ENCODE assay signal across 9 mouse cellular contexts in genomic region chr13:6515084-6515910, GRCm38 (mm10). TPM values are rescaled to one million over a fixed set of nuclear protein-coding genes. Genes with fewer than 3 reads are reported as not detected.
DNase-seq lines count a peak whose midpoint lies in the region; ATAC-seq and TF ChIP-seq lines count a peak whose summit lies in the region.
"Had no signal": no experiment of that assay in that cellular context is flagged by ENCODE, and none has a peak within 500 bp of the region (broad histone marks: within the 10 kb centered on the region; RNA-seq: fewer than 3 reads in every experiment).

No protein-coding gene starts in this region.

- peak; percentile 45 for TF ChIP-seq CTCF in hindbrain, postnatal 0 days (IDR thresholded peaks at IDR 0.05; ENCODE audit: low read depth)

- no peak overlapping the region for H3K4me3 ChIP-seq in hindbrain, postnatal 0 days (ENCODE audit: low read length)
- H3K4me3 ChIP-seq in hindbrain, embryonic 10.5 days, result no peak overlapping the region
- no peak overlapping the region for H3K4me3 ChIP-seq in ES-E14 (ENCODE audit: insufficient read depth in 1 of 2, low read depth in 1 of 2, low read length in 2 of 2, poor library complexity in 1 of 2, severe bottlenecking in 1 of 2)
- H3K4me3 ChIP-seq in neural tube, embryonic 15.5 days (replicated peaks), result no peak overlapping the region
- no peak overlapping the region for H3K4me3 ChIP-seq in midbrain, embryonic 10.5 days
- H3K4me3 ChIP-seq: liver, embryonic 13.5 days had no signal

- ATAC-seq in hindbrain, postnatal 0 days, result no peak
- no peak for ATAC-seq in neural tube, embryonic 15.5 days (ENCODE audit: low FRiP score)

- no peak for DNase-seq in hindbrain, postnatal 0 days (ENCODE audit: low spot score)
- DNase-seq in hindbrain, embryonic 10.5 days (ENCODE audit: low spot score), result no peak
- peak; percentile 40 for DNase-seq in ES-E14 (ENCODE audit: low read depth, low spot score)
- peak; percentile 23 for DNase-seq in c-Kit-positive CD71-positive TER-119-negative erythroid progenitor cells, embryonic 14.5 days (ENCODE audit: low read depth)
- peak; percentile 20 for DNase-seq in lung, postnatal 25 days (ENCODE audit: low spot score)
- no peak for DNase-seq in midbrain, embryonic 10.5 days (ENCODE audit: low spot score)
- no peak for DNase-seq in ovary, adult 18-20 months (ENCODE audit: low spot score)
- DNase-seq: liver, embryonic 13.5 days had no signal

- H3K4me2 ChIP-seq in hindbrain, postnatal 0 days (ENCODE audit: low read depth, low read length), result no peak overlapping the region
- no peak overlapping the region for H3K4me2 ChIP-seq in neural tube, embryonic 15.5 days
- H3K4me2 ChIP-seq: liver, embryonic 13.5 days had no signal

- no peak overlapping the region for H3K27ac ChIP-seq in hindbrain, postnatal 0 days
- H3K27ac ChIP-seq in hindbrain, embryonic 10.5 days, result no peak overlapping the region
- H3K27ac ChIP-seq in ES-E14 (ENCODE audit: insufficient read depth, low read depth, low read length, poor library complexity, severe bottlenecking), result no peak overlapping the region
- H3K27ac ChIP-seq in neural tube, embryonic 15.5 days (replicated peaks), result no peak overlapping the region
- no peak overlapping the region for H3K27ac ChIP-seq in midbrain, embryonic 10.5 days (replicated peaks)
- H3K27ac ChIP-seq: liver, embryonic 13.5 days had no signal

- no peak overlapping the region for H3K9ac ChIP-seq in hindbrain, postnatal 0 days (replicated peaks; ENCODE audit: low read length)
- H3K9ac ChIP-seq in ES-E14 (ENCODE audit: insufficient read depth, low read depth, low read length, poor library complexity, severe bottlenecking), result no peak overlapping the region
- no peak overlapping the region for H3K9ac ChIP-seq in neural tube, embryonic 15.5 days (replicated peaks)
- H3K9ac ChIP-seq: liver, embryonic 13.5 days had no signal

- H3K9me3 ChIP-seq in hindbrain, postnatal 0 days (ENCODE audit: low read length), result no peaks in the 10 kb centered on the region
- H3K9me3 ChIP-seq in hindbrain, embryonic 10.5 days, result no peaks in the 10 kb centered on the region
- H3K9me3 ChIP-seq in ES-E14 (ENCODE audit: control insufficient read depth, insufficient read depth, low read depth, low read length), result no peaks in the 10 kb centered on the region
- no peaks in the 10 kb centered on the region for H3K9me3 ChIP-seq in neural tube, embryonic 15.5 days (replicated peaks)
- H3K9me3 ChIP-seq in midbrain, embryonic 10.5 days (replicated peaks), result no peaks in the 10 kb centered on the region
- H3K9me3 ChIP-seq: liver, embryonic 13.5 days had no signal

- 69% methylated on average over 8 of the region's 8 CpGs for WGBS in hindbrain, postnatal 0 days
- 64% methylated on average over 8 of the region's 8 CpGs for WGBS in hindbrain, embryonic 10.5 days
- WGBS in neural tube, embryonic 15.5 days, result 64% methylated on average over 8 of the region's 8 CpGs
- WGBS in midbrain, embryonic 10.5 days, result 64% methylated on average over 8 of the region's 8 CpGs

- H3K4me1 ChIP-seq in hindbrain, postnatal 0 days (ENCODE audit: insufficient read depth, low read length), result no peaks in the 10 kb centered on the region
- no peaks in the 10 kb centered on the region for H3K4me1 ChIP-seq in hindbrain, embryonic 10.5 days (replicated peaks)
- H3K4me1 ChIP-seq in ES-E14 (ENCODE audit: control insufficient read depth in 2 of 2, insufficient read depth in 2 of 2, low read length in 2 of 2, poor library complexity in 1 of 2), result no peaks in the 10 kb centered on the region
- H3K4me1 ChIP-seq in neural tube, embryonic 15.5 days, result no peaks in the 10 kb centered on the region
- no peaks in the 10 kb centered on the region for H3K4me1 ChIP-seq in midbrain, embryonic 10.5 days
- H3K4me1 ChIP-seq: liver, embryonic 13.5 days had no signal

- H3K27me3 ChIP-seq in hindbrain, postnatal 0 days (ENCODE audit: insufficient read depth, low read length), result no peaks in the 10 kb centered on the region
- no peaks in the 10 kb centered on the region for H3K27me3 ChIP-seq in hindbrain, embryonic 10.5 days (ENCODE audit: insufficient read depth, poor library complexity, severe bottlenecking)
- no peaks in the 10 kb centered on the region for H3K27me3 ChIP-seq in neural tube, embryonic 15.5 days (replicated peaks)
- H3K27me3 ChIP-seq in midbrain, embryonic 10.5 days (ENCODE audit: low read depth, poor library complexity, severe bottlenecking), result no peaks in the 10 kb centered on the region
- H3K27me3 ChIP-seq: liver, embryonic 13.5 days had no signal

- in situ Hi-C loops in ES-E14 (cut with MboI; ENCODE audit: low sequenced_read_pairs in 2 of 2, unreplicated experiment in 2 of 2), result no loop called here

- no peaks in the 10 kb centered on the region for H3K36me3 ChIP-seq in hindbrain, postnatal 0 days (ENCODE audit: insufficient read depth, low read length)
- no peaks in the 10 kb centered on the region for H3K36me3 ChIP-seq in hindbrain, embryonic 10.5 days
- H3K36me3 ChIP-seq in ES-E14 (ENCODE audit: control insufficient read depth, insufficient read depth, low read length, poor library complexity, severe bottlenecking), result no peaks in the 10 kb centered on the region
- no peaks in the 10 kb centered on the region for H3K36me3 ChIP-seq in neural tube, embryonic 15.5 days
- H3K36me3 ChIP-seq in midbrain, embryonic 10.5 days, result no peaks in the 10 kb centered on the region
- H3K36me3 ChIP-seq: liver, embryonic 13.5 days had no signal

TF ChIP-seq in ES-E14, 5 proteins besides CTCF, POLR2A, EP300 and RAD21:
- TF ChIP-seq ZNF384 (IDR thresholded peaks at IDR 0.05; ENCODE audit: low read depth, low read length) (no peak), ZC3H11A (IDR thresholded peaks at IDR 0.05; ENCODE audit: borderline replicate concordance, low read depth, low read length) (peak; percentile 41; the same call in 1 of the 2 replicates)

RNA-seq across cellular contexts. Expression of gene Pitrm1, which starts 32.7 kb away (rescaled TPM):
- total RNA-seq in hindbrain, postnatal 0 days (2014; rRNA removed), result 28.8 and 37.4 TPM in 2 replicates
- 30.7 and 33.9 TPM in 2 replicates for polyA plus RNA-seq in hindbrain, postnatal 0 days (2015; fragmentation: Nextera tagmentation; extraction: Ambion mirVana)
- polyA plus RNA-seq in hindbrain, embryonic 10.5 days (2016; fragmentation: Nextera tagmentation; extraction: Ambion mirVana), result 82.5 and 104 TPM in 2 replicates
- 95.7 and 113 TPM in 2 replicates for total RNA-seq in ES-E14 (2012; rRNA removed)
- 41.7 and 52.6 TPM in 2 replicates for polyA plus RNA-seq in neural tube, embryonic 15.5 days (2015; fragmentation: Nextera tagmentation; extraction: Ambion mirVana)
- 101 and 104 TPM in 2 replicates for polyA plus RNA-seq in midbrain, embryonic 10.5 days (2016; fragmentation: Nextera tagmentation; extraction: Ambion mirVana)

Comparison
In these comparisons a context has a peak if more than half of its experiments do, and no peak if none do; other contexts are left out.
1. DNase-seq: peak in ES-E14 (single experiment), c-Kit-positive CD71-positive TER-119-negative erythroid progenitor cells, embryonic 14.5 days (single experiment) and lung, postnatal 25 days (single experiment); none in hindbrain, postnatal 0 days (single experiment), hindbrain, embryonic 10.5 days (single experiment), midbrain, embryonic 10.5 days (single experiment) and ovary, adult 18-20 months (single experiment).